Mouse (Mus musculus) stomach, postnatal 0 days (tissue): ENCODE results near the gene Bcl3.

Source experiments
- CTCF ChIP-seq: IDR thresholded peaks from 2 replicates; pipeline ENCODE4 v1.5.1; 2016; ENCODE audit warnings: antibody characterized with exemption, low read depth, mild to moderate bottlenecking, moderate library complexity
- EP300 ChIP-seq: optimal IDR thresholded peaks from 2 replicates; pipeline ENCODE3; 2016; ENCODE audit warnings: antibody characterized with exemption

DNA sequence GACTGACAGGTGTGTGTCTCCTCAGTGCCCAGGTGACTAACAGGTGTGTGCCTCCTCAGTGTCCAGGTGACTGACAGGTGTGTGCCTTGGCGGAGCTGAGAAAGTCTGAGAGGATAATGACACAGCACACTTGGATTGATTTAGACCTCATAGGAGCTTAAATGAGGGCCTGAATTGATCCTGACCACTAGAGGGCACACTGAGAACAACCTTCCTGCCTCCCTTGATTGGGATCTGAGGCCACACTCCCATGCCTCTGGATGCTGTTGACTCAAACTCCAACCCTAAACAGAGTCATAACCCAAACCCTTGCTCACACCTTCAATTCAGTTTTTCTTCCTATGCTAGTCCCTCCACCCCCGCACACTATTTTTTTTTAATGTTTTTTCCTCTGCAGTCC is 21.8 kb downstream of the Bcl3 start:
- TF ChIP-seq EP300 = no peak
- TF ChIP-seq CTCF = peak; percentile 88
